ENCODE assay signal across 9 mouse cellular contexts in the genomic region with DNA sequence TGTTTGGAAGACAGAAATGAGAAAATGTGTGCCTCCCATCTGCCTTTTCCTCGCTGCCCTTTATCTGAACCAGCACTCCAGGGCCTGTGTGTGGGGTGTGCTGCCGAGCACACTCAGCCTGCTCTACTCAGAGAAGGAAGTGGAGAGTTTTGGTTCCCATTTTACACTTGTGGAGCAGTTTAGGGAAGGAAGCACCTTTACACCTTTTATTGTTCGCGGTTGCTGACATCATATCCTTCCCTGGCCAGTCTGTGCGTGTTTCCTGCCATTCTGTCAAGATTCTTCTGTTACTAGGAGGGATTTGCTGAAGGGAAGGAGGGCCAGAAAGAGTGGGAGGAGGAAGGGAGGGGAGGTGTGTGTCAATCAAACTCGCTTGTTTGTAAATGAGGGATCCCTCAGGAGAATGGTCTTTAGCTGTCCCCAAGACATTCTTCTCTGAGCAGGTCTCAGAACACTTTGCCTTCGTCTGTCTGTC.
DNase-seq lines count a peak whose midpoint lies in the region; ATAC-seq and TF ChIP-seq lines count a peak whose summit lies in the region.
"Had no signal": no experiment of that assay in that cellular context is flagged by ENCODE, and none has a peak within 500 bp of the region (broad histone marks: within the 10 kb centered on the region; RNA-seq: fewer than 3 reads in every experiment).

No protein-coding gene starts in this region.

- no peak for TF ChIP-seq CTCF in cortical plate, adult 2 months (IDR thresholded peaks at IDR 0.05; ENCODE audit: extremely low read depth, insufficient read depth, low read length)
- no peak for TF ChIP-seq CTCF in small intestine, adult 2 months (IDR thresholded peaks at IDR 0.05; ENCODE audit: extremely low read depth, insufficient read length, insufficient replicate concordance, low read depth, low read length)

- H3K4me3 ChIP-seq in cortical plate, adult 2 months (ENCODE audit: insufficient read depth, low read length), result no peak overlapping the region
- H3K4me3 ChIP-seq in liver, embryonic 11.5 days (ENCODE audit: low read depth, low read length), result no peak overlapping the region
- H3K4me3 ChIP-seq in small intestine, adult 2 months (ENCODE audit: low read depth, low read length), result no peak overlapping the region
- H3K4me3 ChIP-seq: neural tube, embryonic 12.5 days had no signal

- H3K4me1 ChIP-seq in cortical plate, adult 2 months (ENCODE audit: control insufficient read depth, insufficient read depth, low read length), result peaks cover 17% of the 10 kb centered on the region
- peaks cover 7% of the 10 kb centered on the region for H3K4me1 ChIP-seq in liver, embryonic 11.5 days (replicated peaks; ENCODE audit: control insufficient read depth, insufficient read depth, low read length)
- no peaks in the 10 kb centered on the region for H3K4me1 ChIP-seq in small intestine, adult 2 months (ENCODE audit: control insufficient read depth, insufficient read depth, insufficient read length, low read length)
- H3K4me1 ChIP-seq: neural tube, embryonic 12.5 days had no signal

- H3K27me3 ChIP-seq in liver, embryonic 11.5 days (replicated peaks; ENCODE audit: control insufficient read depth, insufficient read depth, low read length), result no peaks in the 10 kb centered on the region
- H3K27me3 ChIP-seq in small intestine, adult 2 months (ENCODE audit: control insufficient read depth, insufficient read depth, low read length), result no peaks in the 10 kb centered on the region
- H3K27me3 ChIP-seq: neural tube, embryonic 12.5 days had no signal

- peak overlapping the region; percentile 44 for H3K4me2 ChIP-seq in liver, embryonic 11.5 days
- H3K4me2 ChIP-seq: neural tube, embryonic 12.5 days had no signal

- H3K36me3 ChIP-seq in liver, embryonic 11.5 days (ENCODE audit: control insufficient read depth, insufficient read depth, low read length), result no peaks in the 10 kb centered on the region
- H3K36me3 ChIP-seq in small intestine, adult 2 months (ENCODE audit: control insufficient read depth, insufficient read depth, low read length), result no peaks in the 10 kb centered on the region
- H3K36me3 ChIP-seq: neural tube, embryonic 12.5 days had no signal

- no peak for TF ChIP-seq POLR2A in cortical plate, adult 2 months (IDR thresholded peaks at IDR 0.05; ENCODE audit: extremely low read depth, insufficient read depth, low read length)
- no peak for TF ChIP-seq POLR2A in small intestine, adult 2 months (IDR thresholded peaks at IDR 0.05; ENCODE audit: low read depth, low read length)

- peak; percentile 79 for ATAC-seq in CD4-positive, CD25-positive, alpha-beta regulatory T cell, adult 4 months
- peak; percentile 85 for ATAC-seq in liver, embryonic 11.5 days (replicated peaks; ENCODE audit: low FRiP score)

- no peak overlapping the region for H3K9ac ChIP-seq in liver, embryonic 11.5 days (ENCODE audit: low read depth, low read length)
- H3K9ac ChIP-seq: neural tube, embryonic 12.5 days had no signal

- DNase-seq in gastrocnemius, postnatal 36 days, result peak; percentile 8 to 20
- no peak for DNase-seq in gastrocnemius, postnatal 10 days
- peak; percentile 61 for DNase-seq in heart, postnatal 25 days (ENCODE audit: low spot score)
- DNase-seq in liver, embryonic 11.5 days (ENCODE audit: low spot score), result peak; percentile 45
- DNase-seq in cerebellum, postnatal 36 days, result no peak

- H3K9me3 ChIP-seq in liver, embryonic 11.5 days (ENCODE audit: control insufficient read depth, low read length), result no peaks in the 10 kb centered on the region
- H3K9me3 ChIP-seq: neural tube, embryonic 12.5 days had no signal

- WGBS in liver, embryonic 11.5 days, result 14% methylated on average over 7 of the region's 7 CpGs
- WGBS in small intestine, adult 2 months, result 37% methylated on average over 7 of the region's 7 CpGs

- intact Hi-C loops in gastrocnemius, postnatal 36 days (cut with DNase I), result no loop called here
- intact Hi-C loops in heart, postnatal 25 days (cut with DNase I), result loop anchor here (2.0 kb wide), 1 partner anchor 47 kb away; no protein-coding TSS in a partner anchor

- peak overlapping the region; percentile 59 for H3K27ac ChIP-seq in cortical plate, adult 2 months (ENCODE audit: insufficient read depth, low read length)
- no peak overlapping the region; the same call in 1 of the 2 replicates for H3K27ac ChIP-seq in liver, embryonic 11.5 days (ENCODE audit: low read depth, low read length)
- peak overlapping the region; percentile 72 for H3K27ac ChIP-seq in small intestine, adult 2 months (ENCODE audit: insufficient read depth, low read depth, low read length)
- H3K27ac ChIP-seq: neural tube, embryonic 12.5 days had no signal

Comparison
In these comparisons a context has a peak if more than half of its experiments do, and no peak if none do; other contexts are left out.
1. DNase-seq: peak in gastrocnemius, postnatal 36 days (2 of 2), heart, postnatal 25 days (single experiment) and liver, embryonic 11.5 days (single experiment); none in gastrocnemius, postnatal 10 days (single experiment) and cerebellum, postnatal 36 days (0 of 2).